Mouse (Mus musculus) midbrain, postnatal 0 days (tissue): ENCODE results near the gene Chrna5. TPM values are rescaled to one million over a fixed set of nuclear protein-coding genes. Genes with fewer than 3 reads are reported as not detected.

Experiments used
- ATAC-seq: fragments of 200-750 bp; cut with Nextera tagmentation; 2 replicates; pipeline ENCODE4 v1.8.0; 2017; ENCODE audit warnings: moderate number of reproducible peaks, mild to moderate bottlenecking, moderate TSS enrichment, moderate library complexity; ENCODE audit not compliant: low FRiP score
- DNase-seq: peaks from one replicate; pipeline ENCODE4 v3.0.0-alpha.2; 2015; ENCODE audit warnings: low spot score
- H3K27ac ChIP-seq: fragments of 300-500 bp; sonication (generic); 2 replicates; pipeline ENCODE4 v1.5.1; 2014; ENCODE audit warnings: low read depth, mild to moderate bottlenecking, low read length, mixed read lengths
- H3K27me3 ChIP-seq: fragments of 300-500 bp; sonication (generic); 2 replicates; pipeline ENCODE4 v1.6.1; 2014; ENCODE audit warnings: low read length, control low read depth, mixed read lengths; ENCODE audit not compliant: insufficient read depth
- H3K36me3 ChIP-seq: fragments of 300-500 bp; sonication (generic); 2 replicates; pipeline ENCODE4 v1.6.1; 2014; ENCODE audit warnings: low read length, control low read depth, mixed read lengths; ENCODE audit not compliant: insufficient read depth
- H3K4me1 ChIP-seq: fragments of 300-500 bp; sonication (generic); 2 replicates; pipeline ENCODE4 v1.6.1; 2014; ENCODE audit warnings: mild to moderate bottlenecking, control low read depth, antibody characterized with exemption, low read length, mixed read lengths; ENCODE audit not compliant: insufficient read depth
- H3K4me2 ChIP-seq: fragments of 300-500 bp; sonication (generic); 2 replicates; pipeline ENCODE4 v1.6.1; 2014; ENCODE audit warnings: low read depth, mild to moderate bottlenecking, low read length, mixed read lengths; ENCODE audit not compliant: poor library complexity, severe bottlenecking
- H3K4me3 ChIP-seq: fragments of 300-500 bp; sonication (generic); 2 replicates; pipeline ENCODE4 v1.5.1; 2014; ENCODE audit warnings: low read depth, mild to moderate bottlenecking, low read length, moderate library complexity
- H3K9ac ChIP-seq: fragments of 300-500 bp; sonication (generic); replicated peaks from 2 replicates; pipeline ENCODE4 v1.6.1; 2014; ENCODE audit warnings: mild to moderate bottlenecking, low read length, moderate library complexity, mixed read lengths; ENCODE audit not compliant: poor library complexity, severe bottlenecking
- H3K9me3 ChIP-seq: fragments of 300-500 bp; sonication (generic); 2 replicates; pipeline ENCODE4 v1.6.1; 2016; ENCODE audit warnings: low read length, control low read depth
- CTCF ChIP-seq: IDR thresholded peaks from 2 replicates; pipeline ENCODE4 v1.5.1; 2016; ENCODE audit warnings: antibody characterized with exemption, mild to moderate bottlenecking
- WGBS: fragments of 180-500 bp; shearing (Covaris S2); extraction: QIAGEN DNeasy Blood & Tissue Kit; methylation state at CpG from one replicate; pipeline ENCODE4 v1.1.7; 2014; 5-methylcytosine and 5-hydroxymethylcytosine counted together
- polyA plus RNA-seq: library from polyadenylated mRNA; unstranded; fragments of >200 nt; fragmentation: Nextera tagmentation; extraction: Ambion mirVana; gene quantifications from 2 replicates; pipeline ENCODE4 v1.2.1, GENCODE M21; 2015
- total RNA-seq: library from RNA; depleted of rRNA; stranded (reverse); fragments of >200 nt; gene quantifications from 2 replicates; pipeline ENCODE4 v1.2.3, GENCODE M21; 2014

Gene Chrna5
- total and polyA plus RNA-seq, 2 experiments from 2014 or later, result 2.1 to 3.1 TPM

- 6% methylated on average over 38 of the region's 38 CpGs for WGBS
- Histone ChIP-seq H3K4me3 (peak overlapping the region; percentile 53), H3K36me3 (no peaks in the 10 kb centered on the region), H3K9ac (peak overlapping the region; percentile 66), H3K27ac (peak overlapping the region; percentile 48; the same call in 1 of the 2 replicates), H3K4me2 (peak overlapping the region; percentile 82), H3K27me3 (peaks cover 9% of the 10 kb centered on the region; the same call in 1 of the 2 replicates), H3K9me3 (no peaks in the 10 kb centered on the region), H3K4me1 (no peaks in the 10 kb centered on the region)
- no peak for TF ChIP-seq CTCF
- ATAC-seq (peak; percentile 52), DNase-seq (peak; percentile 27)
Observed at GRCm38 (mm10) chr9:55025534-55026274, 45.0 kb downstream of the Chrna5 start.

DNA sequence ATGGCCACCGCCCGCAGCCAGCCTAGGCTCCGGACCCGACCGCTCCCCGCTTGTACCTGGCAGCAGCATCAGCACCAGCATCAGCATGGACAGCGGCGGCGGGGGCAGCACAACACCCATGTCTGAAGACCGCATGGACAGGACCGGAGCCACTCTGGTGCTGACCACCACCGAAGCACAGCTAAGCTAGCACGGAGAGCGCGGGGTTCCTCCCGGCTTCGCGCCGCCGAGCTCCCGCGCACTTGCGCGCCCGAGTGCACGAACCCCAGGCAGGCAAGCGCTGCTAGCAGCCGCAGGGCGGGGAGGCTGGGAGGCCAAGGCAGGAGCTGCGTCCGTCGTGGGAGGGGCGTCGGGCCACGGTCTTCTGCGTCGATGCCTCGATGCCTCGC, 45.6 kb downstream of the Chrna5 start, which contains the start of gene Chrna3:
Chrna3 (minus strand) TSS at position 288 of the 389 bp plus-strand sequence.
- H3K9ac ChIP-seq, result peak within 1 kb of the TSS; percentile 66
- peak within 1 kb of the TSS; percentile 48; the same call in 1 of the 2 replicates for H3K27ac ChIP-seq
- peaks cover 9% of the 10 kb centered on the region; the same call in 1 of the 2 replicates for H3K27me3 ChIP-seq
- H3K4me1 ChIP-seq, result no peaks in the 10 kb centered on the region
- H3K4me3 ChIP-seq, result peak within 1 kb of the TSS; percentile 53
- no peak for TF ChIP-seq CTCF
- WGBS, result under 1% methylated on average over 39 of the region's 39 CpGs
- H3K4me2 ChIP-seq, result peak within 1 kb of the TSS; percentile 82
- H3K9me3 ChIP-seq, result no peaks in the 10 kb centered on the region
- H3K36me3 ChIP-seq, result no peaks in the 10 kb centered on the region
- ATAC-seq, result peak; percentile 64
- DNase-seq, result peak; percentile 48

- DNase-seq (no peak), ATAC-seq (peak; percentile 56)
- Histone ChIP-seq H3K4me2 (no peak overlapping the region), H3K4me3 (no peak overlapping the region), H3K27ac (no peak overlapping the region), H3K9me3 (no peaks in the 10 kb centered on the region), H3K27me3 (no peaks in the 10 kb centered on the region), H3K9ac (no peak overlapping the region), H3K4me1 (no peaks in the 10 kb centered on the region), H3K36me3 (no peaks in the 10 kb centered on the region)
- TF ChIP-seq CTCF, result no peak
- WGBS, result 21% methylated on average over 6 of the region's 6 CpGs
Observed at GRCm38 (mm10) chr9:55031435-55032167, 50.9 kb downstream of the Chrna5 start.

DNA sequence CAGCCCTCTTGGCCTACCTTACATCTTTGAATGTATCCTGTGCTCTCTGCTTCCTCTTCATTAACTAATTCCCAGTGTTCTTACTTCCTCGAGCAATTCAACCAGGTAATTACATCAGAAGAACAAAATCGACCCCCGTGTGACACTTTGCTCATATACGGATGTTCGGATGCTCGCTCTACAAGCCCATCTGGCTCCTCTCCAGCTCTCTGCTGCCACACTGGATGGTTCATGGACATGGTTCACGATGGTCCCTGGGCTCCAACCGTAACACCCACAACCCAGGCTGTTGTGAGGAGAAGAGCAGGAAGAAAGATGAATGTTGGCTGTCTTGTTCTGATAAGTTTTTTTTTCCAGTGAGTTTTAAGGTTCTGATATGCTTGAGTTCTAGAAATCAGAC, 58.3 kb downstream of the Chrna5 start:
- no peak overlapping the region for H3K27ac ChIP-seq
- no peaks in the 10 kb centered on the region for H3K36me3 ChIP-seq
- ATAC-seq (no peak), DNase-seq (peak; percentile 40)
- no peaks in the 10 kb centered on the region for H3K9me3 ChIP-seq
- H3K4me3 ChIP-seq, result no peak overlapping the region
- TF ChIP-seq CTCF, result no peak
- no peak overlapping the region for H3K9ac ChIP-seq
- 81% methylated on average over 8 of the region's 8 CpGs for WGBS
- no peaks in the 10 kb centered on the region for H3K4me1 ChIP-seq
- no peak overlapping the region for H3K4me2 ChIP-seq
- H3K27me3 ChIP-seq, result no peaks in the 10 kb centered on the region

DNA sequence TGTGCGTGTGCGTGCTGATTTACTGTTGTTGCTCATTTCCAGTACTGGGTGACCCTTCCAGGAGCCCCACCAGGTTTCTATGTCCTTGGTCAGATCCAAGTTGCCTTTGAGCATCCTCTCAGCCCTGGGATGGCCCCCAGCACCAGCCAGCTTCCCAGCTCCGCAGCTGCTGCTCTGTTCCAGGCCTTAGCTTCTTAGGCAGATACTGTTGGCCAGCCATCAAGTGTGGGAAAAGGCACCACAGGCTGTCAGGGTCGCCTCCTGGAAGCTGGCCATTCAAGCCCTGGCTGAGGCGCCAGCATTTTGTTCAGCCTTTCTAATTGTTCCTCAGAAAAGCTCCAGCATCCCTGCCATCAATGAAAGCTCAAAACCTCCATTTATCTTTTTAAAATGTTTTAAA, 59.3 kb downstream of the Chrna5 start:
- H3K9ac ChIP-seq, result no peak overlapping the region
- no peak overlapping the region for H3K4me2 ChIP-seq
- H3K27ac ChIP-seq, result no peak overlapping the region
- ATAC-seq, result no peak
- no peaks in the 10 kb centered on the region for H3K4me1 ChIP-seq
- peak; percentile 85 for DNase-seq
- no peak for TF ChIP-seq CTCF
- no peaks in the 10 kb centered on the region for H3K27me3 ChIP-seq
- WGBS, result 61% methylated on average over 5 of the region's 5 CpGs
- H3K9me3 ChIP-seq, result no peaks in the 10 kb centered on the region
- H3K36me3 ChIP-seq, result no peaks in the 10 kb centered on the region
- H3K4me3 ChIP-seq, result no peak overlapping the region

- Histone ChIP-seq H3K9ac (no peak overlapping the region), H3K27me3 (no peaks in the 10 kb centered on the region), H3K4me3 (no peak overlapping the region), H3K36me3 (no peaks in the 10 kb centered on the region), H3K9me3 (no peaks in the 10 kb centered on the region), H3K27ac (no peak overlapping the region), H3K4me1 (no peaks in the 10 kb centered on the region), H3K4me2 (no peak overlapping the region)
- ATAC-seq, result peak; percentile 31; the same call in 1 of the 2 replicates
- 53% methylated on average over 2 of the region's 2 CpGs for WGBS
- no peak for TF ChIP-seq CTCF
- peak; percentile 83 for DNase-seq
Observed at GRCm38 (mm10) chr9:55041389-55041788, 60.7 kb downstream of the Chrna5 start.
